Mouse (Mus musculus): ENCODE results near the gene Gm11077. TPM values are rescaled to one million over a fixed set of nuclear protein-coding genes. Genes with fewer than 3 reads are reported as not detected.

The Gm11077 gene
- not detected for total RNA-seq (2021)
- long read RNA-seq, experiment 1: 0 reads
- long read RNA-seq, experiment 2: 0 reads

- no peak for DNase-seq
Observed at GRCm38 (mm10) chr6:140729272-140729671, at the start of gene Gm11077. Gene Gm11077 (plus strand): TSS chr6:140729284.

- no peak for DNase-seq
Observed at GRCm38 (mm10) chr6:140680713-140681112, 48.4 kb upstream of the Gm11077 start.

- DNase-seq: no peak
Observed at GRCm38 (mm10) chr6:140682829-140683228, 46.3 kb upstream of the Gm11077 start.

GRCm38 (mm10) chr6:140684403-140684802 lies 44.7 kb upstream of the Gm11077 start:
- DNase-seq: no peak

GRCm38 (mm10) chr6:140689617-140690404 lies 39.3 kb upstream of the Gm11077 start:
- DNase-seq: peak; percentile 18 to 40

GRCm38 (mm10) chr6:140692160-140692559 lies 36.9 kb upstream of the Gm11077 start:
- no peak for DNase-seq

GRCm38 (mm10) chr6:140696192-140696879 lies 32.7 kb upstream of the Gm11077 start:
- no peak for DNase-seq

GRCm38 (mm10) chr6:140697994-140698393 lies 31.1 kb upstream of the Gm11077 start:
- no peak for DNase-seq

GRCm38 (mm10) chr6:140698596-140698995 lies 30.5 kb upstream of the Gm11077 start:
- DNase-seq: no peak

- no peak for DNase-seq
Observed at GRCm38 (mm10) chr6:140701259-140701658, 27.8 kb upstream of the Gm11077 start.

GRCm38 (mm10) chr6:140705132-140705531 lies 24.0 kb upstream of the Gm11077 start:
- DNase-seq: no peak

- no peak for DNase-seq
Observed at GRCm38 (mm10) chr6:140706056-140706455, 23.0 kb upstream of the Gm11077 start.

GRCm38 (mm10) chr6:140708059-140708458 lies 21.0 kb upstream of the Gm11077 start:
- DNase-seq: no peak

GRCm38 (mm10) chr6:140709415-140710107 lies 19.5 kb upstream of the Gm11077 start:
- DNase-seq: no peak

- peak; percentile 42 to 81 for DNase-seq
Observed at GRCm38 (mm10) chr6:140712754-140713153, 16.3 kb upstream of the Gm11077 start.

GRCm38 (mm10) chr6:140714905-140715365 lies 14.1 kb upstream of the Gm11077 start:
- peak; percentile 66 to 86 for DNase-seq

- no peak for DNase-seq
Observed at GRCm38 (mm10) chr6:140722058-140722457, 7.0 kb upstream of the Gm11077 start.

GRCm38 (mm10) chr6:140730669-140731401 lies 1.8 kb downstream of the Gm11077 start:
- DNase-seq: no peak

GRCm38 (mm10) chr6:140731402-140731730 lies 2.3 kb downstream of the Gm11077 start:
- no peak for DNase-seq

- no peak for DNase-seq
Observed at GRCm38 (mm10) chr6:140732971-140733640, 4.0 kb downstream of the Gm11077 start.

- DNase-seq: peak; percentile 14 to 18
Observed at GRCm38 (mm10) chr6:140733641-140733986, 4.5 kb downstream of the Gm11077 start.

- DNase-seq: no peak
Observed at GRCm38 (mm10) chr6:140745586-140745985, 16.5 kb downstream of the Gm11077 start.

All from heart, adult 18-20 months (tissue).